ENCODE assay signal across 8 mouse cellular contexts in genomic region chr13:74245214-74245898, GRCm38 (mm10). TPM values are rescaled to one million over a fixed set of nuclear protein-coding genes. Genes with fewer than 3 reads are reported as not detected.
DNase-seq lines count a peak whose midpoint lies in the region; ATAC-seq and TF ChIP-seq lines count a peak whose summit lies in the region.

No protein-coding gene starts in this region.

- no peak overlapping the region for H3ac ChIP-seq in myocyte (ENCODE audit: control insufficient read depth, insufficient read length)

- ATAC-seq in limb, embryonic 14.5 days (ENCODE audit: low FRiP score, low read depth), result peak; percentile 85

- H3K4me1 ChIP-seq in embryonic fibroblast, embryonic 13.5 days (ENCODE audit: control insufficient read depth, insufficient read depth, low read length), result no peaks in the 10 kb centered on the region
- H3K4me1 ChIP-seq in heart, embryonic 10.5 days, result peaks cover 7% of the 10 kb centered on the region
- H3K4me1 ChIP-seq in limb, embryonic 14.5 days (ENCODE audit: control insufficient read depth, insufficient read depth, low read length), result peaks cover 10% of the 10 kb centered on the region

- peak overlapping the region; percentile 13; the same call in 1 of the 2 replicates for H3K4me2 ChIP-seq in limb, embryonic 14.5 days (replicated peaks; ENCODE audit: low read depth, low read length, severe bottlenecking)
- H3K4me2 ChIP-seq in myocyte (ENCODE audit: low read depth), result peak overlapping the region; percentile 68

- peak; percentile 88 to 92 for DNase-seq in cerebellum, postnatal 10 days
- DNase-seq in cerebellum, adult 11-12 months, result no peak
- peak; percentile 91 for DNase-seq in heart, embryonic 10.5 days (ENCODE audit: low spot score)
- peak; percentile 55 for DNase-seq in kidney, adult 9 months
- DNase-seq in limb, embryonic 14.5 days (ENCODE audit: low spot score), result peak; percentile 74
- peak; percentile 79 for DNase-seq in testis, postnatal 14 days (ENCODE audit: low spot score)

- peak overlapping the region; percentile 98 for H3K27ac ChIP-seq in embryonic fibroblast, embryonic 13.5 days (ENCODE audit: insufficient read depth, low read length)
- peak overlapping the region; percentile 18; the same call in 1 of the 2 replicates for H3K27ac ChIP-seq in heart, embryonic 10.5 days
- H3K27ac ChIP-seq in limb, embryonic 14.5 days (replicated peaks; ENCODE audit: low read depth, low read length), result peak overlapping the region; percentile 67

- H3K36me3 ChIP-seq in heart, embryonic 10.5 days, result no peaks in the 10 kb centered on the region
- no peaks in the 10 kb centered on the region for H3K36me3 ChIP-seq in limb, embryonic 14.5 days (ENCODE audit: control insufficient read depth, insufficient read depth, low read length)
- no peaks in the 10 kb centered on the region for H3K36me3 ChIP-seq in myocyte (ENCODE audit: control insufficient read depth, insufficient read depth)

- no peaks in the 10 kb centered on the region for H3K27me3 ChIP-seq in heart, embryonic 10.5 days (ENCODE audit: insufficient read depth, poor library complexity, severe bottlenecking)
- no peaks in the 10 kb centered on the region for H3K27me3 ChIP-seq in limb, embryonic 14.5 days (ENCODE audit: control insufficient read depth, insufficient read depth, low read length)
- H3K27me3 ChIP-seq in myocyte (ENCODE audit: control insufficient read depth, insufficient read depth, insufficient read length), result no peaks in the 10 kb centered on the region

- no peaks in the 10 kb centered on the region for H3K9me3 ChIP-seq in heart, embryonic 10.5 days
- no peaks in the 10 kb centered on the region for H3K9me3 ChIP-seq in limb, embryonic 14.5 days (ENCODE audit: control insufficient read depth, low read length)

- 37% methylated on average over 17 of the region's 17 CpGs for WGBS in heart, embryonic 10.5 days
- WGBS in limb, embryonic 14.5 days, result 21% methylated on average over 17 of the region's 17 CpGs

- no peak for TF ChIP-seq CTCF in embryonic fibroblast, embryonic 13.5 days (IDR thresholded peaks at IDR 0.05; ENCODE audit: borderline replicate concordance, insufficient read depth, low read length)

- no peak overlapping the region for H3K4me3 ChIP-seq in embryonic fibroblast, embryonic 13.5 days (ENCODE audit: insufficient read depth, low read length)
- peak overlapping the region; percentile 33; the same call in 1 of the 2 replicates for H3K4me3 ChIP-seq in heart, embryonic 10.5 days
- no peak overlapping the region for H3K4me3 ChIP-seq in limb, embryonic 14.5 days (replicated peaks; ENCODE audit: low read length)
- H3K4me3 ChIP-seq in myocyte, result no peak overlapping the region

- no peaks in the 10 kb centered on the region for H3K79me2 ChIP-seq in myocyte (ENCODE audit: control insufficient read depth, insufficient read depth)

- H3K9ac ChIP-seq in limb, embryonic 14.5 days (ENCODE audit: low read depth, low read length, severe bottlenecking), result no peak overlapping the region

- TF ChIP-seq POLR2A in embryonic fibroblast, embryonic 13.5 days (IDR thresholded peaks at IDR 0.05; ENCODE audit: low read depth, low read length), result no peak
- TF ChIP-seq POLR2A in limb, embryonic 14.5 days (IDR thresholded peaks at IDR 0.05; ENCODE audit: borderline replicate concordance, extremely low read depth, insufficient read depth, insufficient read length), result no peak
- no peak for TF ChIP-seq POLR2A in myocyte (IDR thresholded peaks at IDR 0.05; ENCODE audit: insufficient read length, low read depth)

TF ChIP-seq in myocyte, 11 proteins besides CTCF, POLR2A, EP300 and RAD21:
- TF ChIP-seq MYOD1 (IDR thresholded peaks at IDR 0.05; ENCODE audit: control insufficient read depth in 1 of 3, insufficient read length in 2 of 3, low read depth in 2 of 3), result peak in 1 of 3 experiments; percentile 10
- no peak for TF ChIP-seq SRF (IDR thresholded peaks at IDR 0.05; ENCODE audit: control insufficient read depth, insufficient read length, low read depth)
- peak in 1 of 3 experiments; percentile 14 for TF ChIP-seq MYOG (IDR thresholded peaks at IDR 0.05; ENCODE audit: control insufficient read depth in 1 of 3, insufficient read depth in 1 of 3, insufficient read length in 2 of 3, low read depth in 2 of 3)

RNA-seq across cellular contexts. Expression of gene Exoc3, which starts 36.8 kb away (rescaled TPM):
- 53.4 and 58.5 TPM in 2 replicates for polyA plus RNA-seq in embryonic fibroblast, embryonic 13.5 days (2011; ENCODE audit: insufficient read length, low read depth, missing spikeins)
- polyA plus RNA-seq in heart, embryonic 10.5 days (2016; fragmentation: Nextera tagmentation; extraction: Ambion mirVana), result 62.0 and 62.6 TPM in 2 replicates
- polyA plus RNA-seq in limb, embryonic 14.5 days (2012; rRNA removed), result 42.6 and 42.9 TPM in 2 replicates
- polyA plus RNA-seq in limb, embryonic 14.5 days (2014; fragmentation: Nextera tagmentation; extraction: Ambion mirVana), result 89.7 and 106 TPM in 2 replicates
- polyA plus RNA-seq in myocyte (2012; fragmentation: generic; extraction: Trizol), result 28.3 TPM

RNA-seq across cellular contexts. Expression of gene Ahrr, which starts 46.8 kb away (rescaled TPM):
- polyA plus RNA-seq in embryonic fibroblast, embryonic 13.5 days (2011; ENCODE audit: insufficient read length, low read depth, missing spikeins), result 15.7 and 18.5 TPM in 2 replicates
- polyA plus RNA-seq in heart, embryonic 10.5 days (2016; fragmentation: Nextera tagmentation; extraction: Ambion mirVana), result 0.30 and 0.90 TPM in 2 replicates
- polyA plus RNA-seq in limb, embryonic 14.5 days (2012; rRNA removed), result 3.7 and 4.6 TPM in 2 replicates
- polyA plus RNA-seq in limb, embryonic 14.5 days (2014; fragmentation: Nextera tagmentation; extraction: Ambion mirVana), result 1.9 and 2.3 TPM in 2 replicates
- 0.19 TPM for polyA plus RNA-seq in myocyte (2012; fragmentation: generic; extraction: Trizol)

Comparison
In these comparisons a context has a peak if more than half of its experiments do, and no peak if none do; other contexts are left out.
1. H3K27ac ChIP-seq: peak in every context shown above with its lines; median percentile 98 in embryonic fibroblast, embryonic 13.5 days; 67 in limb, embryonic 14.5 days; 18 in heart, embryonic 10.5 days.